Mouse (Mus musculus): ENCODE results near the gene Stat5b. TPM values are rescaled to one million over a fixed set of nuclear protein-coding genes. Genes with fewer than 3 reads are reported as not detected.

Gene Stat5b
- total and polyA plus RNA-seq, 2 experiments from 2014 or later: 23.3 to 48.2 TPM

- TF ChIP-seq CTCF (IDR thresholded peaks at IDR 0.05; ENCODE audit: low read depth): no peak
- TF ChIP-seq EP300 (IDR thresholded peaks at IDR 0.05; ENCODE audit: low read depth): no peak
- no peaks in the 10 kb centered on the region for H3K9me3 ChIP-seq (replicated peaks; ENCODE audit: control insufficient read depth, low read length)
- H3K9ac ChIP-seq (replicated peaks; ENCODE audit: low read depth, low read length): no peak overlapping the region
- no peak overlapping the region for H3K4me2 ChIP-seq (ENCODE audit: low read depth, low read length)
- ATAC-seq (ENCODE audit: insufficient read depth, low read depth) (no peak), DNase-seq (ENCODE audit: low spot score) (no peak)
- no peak overlapping the region for H3K4me3 ChIP-seq (ENCODE audit: low read depth, low read length)
- no peak overlapping the region for H3K27ac ChIP-seq (ENCODE audit: low read depth)
- 30% methylated on average over 25 of the region's 25 CpGs for WGBS
- peaks cover 28% of the 10 kb centered on the region for H3K27me3 ChIP-seq (ENCODE audit: control insufficient read depth, insufficient read depth, low read length)
- no peaks in the 10 kb centered on the region for H3K4me1 ChIP-seq (ENCODE audit: control insufficient read depth, insufficient read depth)
- H3K36me3 ChIP-seq (replicated peaks; ENCODE audit: control insufficient read depth, insufficient read depth, low read length): no peaks in the 10 kb centered on the region
Observed at GRCm38 (mm10) chr11:100749469-100749868, 101.1 kb downstream of the Stat5b start.

GRCm38 (mm10) chr11:100748620-100749019, 101.9 kb downstream of the Stat5b start:
- DNase-seq (ENCODE audit: low spot score): no peak
- peaks cover 28% of the 10 kb centered on the region for H3K27me3 ChIP-seq (ENCODE audit: control insufficient read depth, insufficient read depth, low read length)
- ATAC-seq (ENCODE audit: insufficient read depth, low read depth): no peak
- H3K4me2 ChIP-seq (ENCODE audit: low read depth, low read length): no peak overlapping the region
- no peaks in the 10 kb centered on the region for H3K4me1 ChIP-seq (ENCODE audit: control insufficient read depth, insufficient read depth)
- H3K27ac ChIP-seq (ENCODE audit: low read depth): no peak overlapping the region
- TF ChIP-seq CTCF (IDR thresholded peaks at IDR 0.05; ENCODE audit: low read depth) (no peak), EP300 (IDR thresholded peaks at IDR 0.05; ENCODE audit: low read depth) (no peak)
- H3K9me3 ChIP-seq (replicated peaks; ENCODE audit: control insufficient read depth, low read length): no peaks in the 10 kb centered on the region
- no peak overlapping the region for H3K4me3 ChIP-seq (ENCODE audit: low read depth, low read length)
- WGBS: 67% methylated on average over 4 of the region's 4 CpGs
- no peak overlapping the region for H3K9ac ChIP-seq (replicated peaks; ENCODE audit: low read depth, low read length)
- no peaks in the 10 kb centered on the region for H3K36me3 ChIP-seq (replicated peaks; ENCODE audit: control insufficient read depth, insufficient read depth, low read length)

GRCm38 (mm10) chr11:100747114-100747513, 103.4 kb downstream of the Stat5b start:
- TF ChIP-seq CTCF (IDR thresholded peaks at IDR 0.05; ENCODE audit: low read depth) (no peak), EP300 (IDR thresholded peaks at IDR 0.05; ENCODE audit: low read depth) (no peak)
- Histone ChIP-seq H3K4me1 (ENCODE audit: control insufficient read depth, insufficient read depth) (no peaks in the 10 kb centered on the region), H3K9me3 (replicated peaks; ENCODE audit: control insufficient read depth, low read length) (no peaks in the 10 kb centered on the region), H3K4me3 (ENCODE audit: low read depth, low read length) (no peak overlapping the region), H3K9ac (replicated peaks; ENCODE audit: low read depth, low read length) (no peak overlapping the region), H3K4me2 (ENCODE audit: low read depth, low read length) (no peak overlapping the region), H3K36me3 (replicated peaks; ENCODE audit: control insufficient read depth, insufficient read depth, low read length) (no peaks in the 10 kb centered on the region), H3K27me3 (ENCODE audit: control insufficient read depth, insufficient read depth, low read length) (peaks cover 28% of the 10 kb centered on the region), H3K27ac (ENCODE audit: low read depth) (no peak overlapping the region)
- WGBS: 65% methylated on average over 5 of the region's 5 CpGs
- DNase-seq (ENCODE audit: low spot score): no peak
- no peak for ATAC-seq (ENCODE audit: insufficient read depth, low read depth)

- TF ChIP-seq EP300 (IDR thresholded peaks at IDR 0.05; ENCODE audit: low read depth): no peak
- no peak for TF ChIP-seq CTCF (IDR thresholded peaks at IDR 0.05; ENCODE audit: low read depth)
- H3K36me3 ChIP-seq (replicated peaks; ENCODE audit: control insufficient read depth, insufficient read depth, low read length): no peaks in the 10 kb centered on the region
- H3K9me3 ChIP-seq (replicated peaks; ENCODE audit: control insufficient read depth, low read length): no peaks in the 10 kb centered on the region
- no peak overlapping the region for H3K27ac ChIP-seq (ENCODE audit: low read depth)
- H3K4me3 ChIP-seq (ENCODE audit: low read depth, low read length): no peak overlapping the region
- H3K27me3 ChIP-seq (ENCODE audit: control insufficient read depth, insufficient read depth, low read length): peaks cover 28% of the 10 kb centered on the region
- no peak overlapping the region for H3K9ac ChIP-seq (replicated peaks; ENCODE audit: low read depth, low read length)
- H3K4me1 ChIP-seq (ENCODE audit: control insufficient read depth, insufficient read depth): no peaks in the 10 kb centered on the region
- no peak for DNase-seq (ENCODE audit: low spot score)
- no peak overlapping the region for H3K4me2 ChIP-seq (ENCODE audit: low read depth, low read length)
- no peak for ATAC-seq (ENCODE audit: insufficient read depth, low read depth)
- WGBS: 65% methylated on average over 10 of the region's 10 CpGs
Observed at GRCm38 (mm10) chr11:100746546-100746945, 104.0 kb downstream of the Stat5b start.

- Histone ChIP-seq H3K4me3 (ENCODE audit: low read depth, low read length) (no peak overlapping the region), H3K9ac (replicated peaks; ENCODE audit: low read depth, low read length) (no peak overlapping the region), H3K27me3 (ENCODE audit: control insufficient read depth, insufficient read depth, low read length) (peaks cover 24% of the 10 kb centered on the region), H3K4me1 (ENCODE audit: control insufficient read depth, insufficient read depth) (no peaks in the 10 kb centered on the region), H3K4me2 (ENCODE audit: low read depth, low read length) (no peak overlapping the region), H3K9me3 (replicated peaks; ENCODE audit: control insufficient read depth, low read length) (no peaks in the 10 kb centered on the region), H3K27ac (ENCODE audit: low read depth) (no peak overlapping the region), H3K36me3 (replicated peaks; ENCODE audit: control insufficient read depth, insufficient read depth, low read length) (no peaks in the 10 kb centered on the region)
- TF ChIP-seq EP300 (IDR thresholded peaks at IDR 0.05; ENCODE audit: low read depth) (no peak), CTCF (IDR thresholded peaks at IDR 0.05; ENCODE audit: low read depth) (peak; percentile 60)
- ATAC-seq (ENCODE audit: insufficient read depth, low read depth) (peak; percentile 27; the same call in 1 of the 2 replicates), DNase-seq (ENCODE audit: low spot score) (no peak)
- WGBS: 11% methylated on average over 6 of the region's 6 CpGs
Observed at GRCm38 (mm10) chr11:100745085-100745484, 105.4 kb downstream of the Stat5b start.

GRCm38 (mm10) chr11:100741348-100741747, 109.2 kb downstream of the Stat5b start:
- Histone ChIP-seq H3K4me3 (ENCODE audit: low read depth, low read length) (no peak overlapping the region), H3K9ac (replicated peaks; ENCODE audit: low read depth, low read length) (no peak overlapping the region), H3K36me3 (replicated peaks; ENCODE audit: control insufficient read depth, insufficient read depth, low read length) (no peaks in the 10 kb centered on the region), H3K4me2 (ENCODE audit: low read depth, low read length) (no peak overlapping the region), H3K4me1 (ENCODE audit: control insufficient read depth, insufficient read depth) (peaks cover 11% of the 10 kb centered on the region), H3K9me3 (replicated peaks; ENCODE audit: control insufficient read depth, low read length) (no peaks in the 10 kb centered on the region), H3K27ac (ENCODE audit: low read depth) (no peak overlapping the region), H3K27me3 (ENCODE audit: control insufficient read depth, insufficient read depth, low read length) (0 out of 2 replicates have a peak, but pooled peaks cover 4% of the 10 kb centered on the region)
- ATAC-seq (ENCODE audit: insufficient read depth, low read depth) (no peak), DNase-seq (ENCODE audit: low spot score) (no peak)
- TF ChIP-seq EP300 (IDR thresholded peaks at IDR 0.05; ENCODE audit: low read depth) (no peak), CTCF (IDR thresholded peaks at IDR 0.05; ENCODE audit: low read depth) (no peak)
- WGBS: 56% methylated on average over 6 of the region's 6 CpGs
